Mouse (Mus musculus) CH12.LX (cell line): ENCODE data around the gene Dcakd. TPM values are rescaled to one million over a fixed set of nuclear protein-coding genes. Genes with fewer than 3 reads are reported as not detected.
A peak's percentile ranks its signal among the peaks of the same experiment; 100 is the strongest.

Source experiments
- DNase-seq: peaks from one replicate; pipeline ENCODE4 v3.0.0-alpha.2; 2013; ENCODE audit errors: extremely low read depth
- H3K27ac ChIP-seq: 2 replicates; pipeline ENCODE4 v1.5.1; 2012; ENCODE audit warnings: low read depth, mild to moderate bottlenecking, control low read depth, moderate library complexity; ENCODE audit not compliant: insufficient read depth
- H3K27me3 ChIP-seq: replicated peaks from 2 replicates; pipeline ENCODE3; 2012; ENCODE audit warnings: inconsistent platforms
- H3K36me3 ChIP-seq, 2 experiments: replicated peaks in 1 of 2; 2 replicates each; pipeline versions ENCODE3 to v1.6.1; 2012; ENCODE audit warnings: inconsistent platforms in 1 of 2, low read length in 1 of 2, mild to moderate bottlenecking in 1 of 2, mixed read lengths in 1 of 2, moderate library complexity in 1 of 2; ENCODE audit not compliant: control insufficient read depth in 1 of 2, insufficient read depth in 1 of 2
- H3K4me1 ChIP-seq, 2 experiments: 2 replicates each; pipeline ENCODE4 v1.6.1; 2012; ENCODE audit warnings: inconsistent platforms in 1 of 2, moderate library complexity in 1 of 2; ENCODE audit not compliant: insufficient read depth in 2 of 2, control insufficient read depth in 1 of 2
- H3K4me2 ChIP-seq: 2 replicates; pipeline ENCODE4 v1.6.1; 2012; ENCODE audit warnings: low read depth, mild to moderate bottlenecking, control low read depth; ENCODE audit not compliant: poor library complexity, insufficient read depth, severe bottlenecking
- H3K4me3 ChIP-seq, 3 experiments: fragments of 150-350 bp in 1 of 3; sonication (generic) in 1 of 3; replicated peaks in 1 of 3; 2 replicates each; pipeline versions ENCODE3 to v1.5.1; 2011 to 2012; ENCODE audit warnings: low read depth in 2 of 3, low read length in 2 of 3, mild to moderate bottlenecking in 2 of 3, moderate library complexity in 2 of 3, control low read depth in 1 of 3, improper control_type of control experiment in 1 of 3, inconsistent platforms in 1 of 3, mixed read lengths in 1 of 3; ENCODE audit not compliant: poor library complexity in 1 of 3
- H3K79me2 ChIP-seq: replicated peaks from 2 replicates; pipeline ENCODE4 v1.6.1; 2012; ENCODE audit warnings: mild to moderate bottlenecking, moderate library complexity; ENCODE audit not compliant: control insufficient read depth, poor library complexity, insufficient read depth, severe bottlenecking; ENCODE audit errors: extremely low read depth
- H3K9ac ChIP-seq: 2 replicates; pipeline ENCODE4 v1.6.1; 2012; ENCODE audit warnings: low read depth, mild to moderate bottlenecking, control low read depth, moderate library complexity; ENCODE audit not compliant: insufficient read depth
- H3K9me3 ChIP-seq: replicated peaks from 2 replicates; pipeline ENCODE3; 2012; ENCODE audit warnings: low read length, inconsistent platforms, mixed read lengths
- BHLHE40 ChIP-seq: IDR thresholded peaks from 2 replicates; pipeline ENCODE4 v1.6.1; 2011; ENCODE audit warnings: mild to moderate bottlenecking, low read depth, low read length, improper control_type of control experiment
- ELF1 ChIP-seq: IDR thresholded peaks from 2 replicates; pipeline ENCODE4 v1.6.1; 2014; ENCODE audit warnings: low read depth, mild to moderate bottlenecking, inconsistent platforms, low read length, improper control_type of control experiment
- EP300 ChIP-seq: IDR thresholded peaks from 2 replicates; pipeline ENCODE4 v1.6.1; 2011; ENCODE audit warnings: low read length, improper control_type of control experiment
- ETS1 ChIP-seq: conservative IDR thresholded peaks from 2 replicates; pipeline ENCODE4 v1.6.1; 2012; ENCODE audit warnings: low read depth, mild to moderate bottlenecking, inconsistent platforms, low read length, improper control_type of control experiment, moderate library complexity
- HCFC1 ChIP-seq: IDR thresholded peaks from 2 replicates; pipeline ENCODE4 v1.6.1; 2012; ENCODE audit warnings: low read depth, mild to moderate bottlenecking, inconsistent platforms, low read length, improper control_type of control experiment
- IRF4 ChIP-seq: IDR thresholded peaks from 2 replicates; pipeline ENCODE4 v1.6.1; 2014; ENCODE audit warnings: low read depth, mild to moderate bottlenecking, inconsistent platforms, low read length, improper control_type of control experiment
- KAT2A ChIP-seq: IDR thresholded peaks from 2 replicates; pipeline ENCODE4 v1.6.1; 2012; ENCODE audit warnings: low read length, improper control_type of control experiment, inconsistent platforms; ENCODE audit not compliant: insufficient replicate concordance
- MAX ChIP-seq: IDR thresholded peaks from 2 replicates; pipeline ENCODE4 v1.6.1; 2011; ENCODE audit warnings: low read length, improper control_type of control experiment
- MAZ ChIP-seq: IDR thresholded peaks from 2 replicates; pipeline ENCODE4 v1.6.1; 2012; ENCODE audit warnings: low read depth, mild to moderate bottlenecking, inconsistent platforms, low read length, improper control_type of control experiment, moderate library complexity
- MEF2A ChIP-seq: IDR thresholded peaks from 2 replicates; pipeline ENCODE4 v1.6.1; 2014; ENCODE audit warnings: low read depth, mild to moderate bottlenecking, inconsistent platforms, low read length, improper control_type of control experiment, borderline replicate concordance
- NRF1 ChIP-seq: IDR thresholded peaks from 2 replicates; pipeline ENCODE4 v1.6.1; 2014; ENCODE audit warnings: low read depth, mild to moderate bottlenecking, inconsistent platforms, low read length, improper control_type of control experiment, moderate library complexity
- POLR2A ChIP-seq: IDR thresholded peaks from 2 replicates; pipeline ENCODE4 v1.6.1; 2011; ENCODE audit warnings: low read depth, mild to moderate bottlenecking, improper control_type of control experiment, low read length
- POLR2AphosphoS2 ChIP-seq: IDR thresholded peaks from 2 replicates; pipeline ENCODE4 v1.6.1; 2011; ENCODE audit warnings: low read depth, low read length, improper control_type of control experiment
- RAD21 ChIP-seq: IDR thresholded peaks from 2 replicates; pipeline ENCODE4 v1.6.1; 2011; ENCODE audit warnings: low read depth, mild to moderate bottlenecking, low read length, improper control_type of control experiment, moderate library complexity
- SIN3A ChIP-seq: IDR thresholded peaks from 2 replicates; pipeline ENCODE4 v1.6.1; 2012; ENCODE audit warnings: low read length, improper control_type of control experiment, inconsistent platforms
- SMC3 ChIP-seq: IDR thresholded peaks from 2 replicates; pipeline ENCODE4 v1.6.1; 2011; ENCODE audit warnings: low read depth, low read length, improper control_type of control experiment
- TBP ChIP-seq: conservative IDR thresholded peaks from 2 replicates; pipeline ENCODE4 v1.6.1; 2011; ENCODE audit warnings: low read depth, low read length, improper control_type of control experiment
- TCF12 ChIP-seq: IDR thresholded peaks from 2 replicates; pipeline ENCODE4 v1.6.1; 2014; ENCODE audit warnings: low read depth, mild to moderate bottlenecking, inconsistent platforms, low read length, improper control_type of control experiment
- UBTF ChIP-seq: IDR thresholded peaks from 2 replicates; pipeline ENCODE4 v1.6.1; 2012; ENCODE audit warnings: low read depth, mild to moderate bottlenecking, inconsistent platforms, low read length, improper control_type of control experiment, moderate library complexity
- USF1 ChIP-seq: IDR thresholded peaks from 2 replicates; pipeline ENCODE4 v1.6.1; 2014; ENCODE audit warnings: low read depth, mild to moderate bottlenecking, inconsistent platforms, low read length, improper control_type of control experiment
- USF2 ChIP-seq: conservative IDR thresholded peaks from 2 replicates; pipeline ENCODE4 v1.6.1; 2011; ENCODE audit warnings: low read depth, low read length, improper control_type of control experiment
- ZKSCAN1 ChIP-seq: IDR thresholded peaks from 2 replicates; pipeline ENCODE4 v1.6.1; 2012; ENCODE audit warnings: low read depth, inconsistent platforms, low read length, improper control_type of control experiment, borderline replicate concordance
- ZMIZ1 ChIP-seq: IDR thresholded peaks from 2 replicates; pipeline ENCODE4 v1.6.1; 2012; ENCODE audit warnings: low read depth, mild to moderate bottlenecking, inconsistent platforms, low read length, improper control_type of control experiment
- ZNF384 ChIP-seq: IDR thresholded peaks from 2 replicates; pipeline ENCODE4 v1.6.1; 2012; ENCODE audit warnings: low read depth, low read length, improper control_type of control experiment, inconsistent platforms
- dilution Hi-C: fragments of 300-500 bp; cut with MboI; formaldehyde crosslinking; loops from 2 replicates; pipeline ENCODE4 v1.14.3; 2020; ENCODE audit warnings: low sequenced_read_pairs; ENCODE audit not compliant: extremely low pct_unique_long_range_greater_than_20kb, extremely low pct_ligation_motif_present
- in situ Hi-C: fragments of 300-500 bp; cut with MboI; formaldehyde crosslinking; loops from 3 replicates; pipeline ENCODE4 v1.14.3; 2019; ENCODE audit warnings: low sequenced_read_pairs, low pct_ligation_motif_present, low pct_unique_long_range_greater_than_20kb, mixed read lengths
- polyA plus RNA-seq: library from polyadenylated mRNA; unstranded; fragments of >175 nt; gene quantifications from 2 replicates; pipeline ENCODE4 v1.2.1, GENCODE M21; 2012; ENCODE audit warnings: low read depth; ENCODE audit not compliant: insufficient read length
- total RNA-seq, 2 experiments: library from RNA; depleted of rRNA; stranded (reverse); fragments of 300-350 nt in 1 of 2; fragments of >200 nt in 1 of 2; gene quantifications; 2 replicates each; pipeline ENCODE4 v1.2.3; 2012 to 2014

Dcakd gene
- total and polyA plus RNA-seq, 3 experiments = 8.8 to 89.0 (median 24.0) TPM

DNA sequence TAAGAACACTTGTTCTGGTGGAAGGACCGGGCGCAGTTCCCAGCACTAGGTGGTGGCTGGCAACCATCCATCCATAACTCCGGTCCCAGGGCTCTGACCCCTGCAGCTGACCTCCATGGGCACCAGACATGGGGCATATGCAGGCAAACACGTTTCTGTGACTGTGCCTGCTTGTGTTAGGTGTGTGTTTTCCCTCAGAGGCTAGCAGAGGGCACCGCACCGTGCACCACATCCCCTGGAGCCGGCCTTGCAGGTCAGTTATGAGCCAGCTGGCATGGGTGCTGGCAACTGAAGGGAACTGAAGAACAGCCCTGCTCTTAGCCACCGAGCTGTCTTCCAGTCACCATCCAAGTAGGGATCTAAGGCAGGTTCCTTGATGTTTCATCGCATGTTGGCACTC lies 22.0 kb upstream of the Dcakd start:
- dilution Hi-C loops = no loop called here
- in situ Hi-C loops = no loop called here
- TF ChIP-seq MEF2A (no peak), POLR2AphosphoS2 (no peak), IRF4 (no peak), BHLHE40 (no peak), USF1 (no peak), SIN3A (no peak), SMC3 (no peak), MAZ (no peak), NRF1 (no peak), TBP (no peak), HCFC1 (no peak), POLR2A (no peak), ELF1 (no peak), ETS1 (no peak), ZKSCAN1 (no peak), KAT2A (no peak), TCF12 (no peak), EP300 (no peak), ZMIZ1 (no peak), UBTF (no peak)

DNA sequence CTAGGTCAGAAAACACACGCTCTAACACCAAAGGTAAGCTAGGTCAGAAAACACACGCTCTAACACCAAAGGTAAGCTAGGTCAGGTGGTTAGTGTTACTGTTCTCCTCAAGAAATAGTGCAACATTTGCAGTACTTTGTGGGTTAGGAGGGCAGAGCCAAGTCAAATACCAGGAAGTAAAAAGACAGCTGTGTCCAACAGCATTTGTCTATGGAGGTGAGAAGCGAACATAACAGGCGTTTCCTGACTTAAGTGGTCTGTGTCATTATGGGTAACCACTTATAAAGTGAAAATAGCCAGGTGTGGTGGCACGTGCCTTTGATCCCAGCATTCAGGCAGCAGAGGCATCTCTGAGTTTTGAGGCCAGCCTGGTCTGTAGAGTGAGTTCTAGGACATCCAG lies 21.5 kb upstream of the Dcakd start:
- Histone ChIP-seq H3K9ac (no peak overlapping the region), H3K9me3 (no peaks in the 10 kb centered on the region), H3K79me2 (no peaks in the 10 kb centered on the region), H3K4me2 (no peak overlapping the region), H3K4me1 (peaks cover 10 to 42% of the 10 kb centered on the region in 2 experiments), H3K36me3 (peaks cover 70 to 74% of the 10 kb centered on the region in 2 experiments), H3K27me3 (no peaks in the 10 kb centered on the region)
- DNase-seq = no peak
- in situ Hi-C loops (no loop called here), dilution Hi-C loops (no loop called here)
- TF ChIP-seq ZNF384 (no peak), MAX (no peak), BHLHE40 (0 out of 2 replicates have a peak, but pooled peaks have one; percentile 32), USF2 (no peak), RAD21 (no peak)
- TF ChIP-seq, all 38 proteins: peak for 1
- H3K27ac ChIP-seq = no peak overlapping the region; the same call in 1 of the 2 replicates
- H3K4me3 ChIP-seq = no peak overlapping the region

More for the DNA sequence above, 22.0 kb upstream of the Dcakd start:
- Histone ChIP-seq H3K36me3 (peaks cover 67 to 73% of the 10 kb centered on the region in 2 experiments), H3K27ac (peak overlapping the region; percentile 0; the same call in 1 of the 2 replicates), H3K9me3 (no peaks in the 10 kb centered on the region), H3K4me3 (no peak overlapping the region), H3K4me2 (no peak overlapping the region), H3K4me1 (peaks cover 10 to 48% of the 10 kb centered on the region in 2 experiments), H3K27me3 (no peaks in the 10 kb centered on the region), H3K79me2 (no peaks in the 10 kb centered on the region), H3K9ac (no peak overlapping the region)
- no peak for DNase-seq
